Mouse (Mus musculus) intestine, postnatal 0 days (tissue): ENCODE measurements around the gene Dph2. TPM values are rescaled to one million over a fixed set of nuclear protein-coding genes. Genes with fewer than 3 reads are reported as not detected.

Experiments used
- ATAC-seq: fragments of 200-750 bp; cut with Nextera tagmentation; 2 replicates; pipeline ENCODE4 v1.8.0; 2017; ENCODE audit warnings: mild to moderate bottlenecking, moderate TSS enrichment, moderate library complexity
- H3K27ac ChIP-seq: fragments of 300-500 bp; sonication (generic); 2 replicates; pipeline ENCODE4 v1.5.1; 2014; ENCODE audit warnings: mild to moderate bottlenecking, low read depth, low read length, moderate library complexity
- H3K27me3 ChIP-seq: fragments of 300-500 bp; sonication (generic); replicated peaks from 2 replicates; pipeline ENCODE4 v1.6.1; 2014; ENCODE audit warnings: low read length, mixed read lengths; ENCODE audit not compliant: control insufficient read depth, insufficient read depth
- H3K36me3 ChIP-seq: fragments of 300-500 bp; sonication (generic); 2 replicates; pipeline ENCODE4 v1.6.1; 2014; ENCODE audit warnings: mild to moderate bottlenecking, moderate library complexity; ENCODE audit not compliant: control insufficient read depth, insufficient read depth
- H3K4me1 ChIP-seq: fragments of 300-500 bp; sonication (generic); replicated peaks from 2 replicates; pipeline ENCODE4 v1.6.1; 2014; ENCODE audit warnings: antibody characterized with exemption, low read length, mixed read lengths; ENCODE audit not compliant: control insufficient read depth, insufficient read depth
- H3K4me2 ChIP-seq: fragments of 300-500 bp; sonication (generic); replicated peaks from 2 replicates; pipeline ENCODE4 v1.6.1; 2014; ENCODE audit warnings: low read depth, mild to moderate bottlenecking, moderate library complexity
- H3K4me3 ChIP-seq: fragments of 300-500 bp; sonication (generic); 2 replicates; pipeline ENCODE4 v1.5.1; 2014; ENCODE audit warnings: low read depth, low read length
- H3K9ac ChIP-seq: fragments of 300-500 bp; sonication (generic); 2 replicates; pipeline ENCODE4 v1.6.1; 2014; ENCODE audit warnings: mild to moderate bottlenecking, low read depth, low read length
- H3K9me3 ChIP-seq: fragments of 300-500 bp; sonication (generic); 2 replicates; pipeline ENCODE4 v1.6.1; 2016; ENCODE audit warnings: mixed run types; ENCODE audit not compliant: control insufficient read depth
- CTCF ChIP-seq: sonication (generic); IDR thresholded peaks from 2 replicates; pipeline ENCODE4 v1.5.1; 2016; ENCODE audit warnings: low read depth, mild to moderate bottlenecking, control low read depth, antibody characterized with exemption, moderate library complexity
- WGBS: fragments of 180-500 bp; shearing (Covaris S2); extraction: QIAGEN DNeasy Blood & Tissue Kit; methylation state at CpG from one replicate; pipeline ENCODE4 v1.1.7; 2014; 5-methylcytosine and 5-hydroxymethylcytosine counted together
- polyA plus RNA-seq: library from polyadenylated mRNA; unstranded; fragments of >200 nt; fragmentation: Nextera tagmentation; extraction: Ambion mirVana; gene quantifications from 2 replicates; pipeline ENCODE4 v1.2.1, GENCODE M21; 2015

The Dph2 gene
- polyA plus RNA-seq, 1 experiment from 2014 or later, result 5.5 TPM

- peaks cover 7% of the 10 kb centered on the region; the same call in 1 of the 2 replicates for H3K36me3 ChIP-seq
- ATAC-seq, result no peak
- no peak for TF ChIP-seq CTCF
- H3K9ac ChIP-seq, result no peak overlapping the region
- H3K4me3 ChIP-seq, result no peak overlapping the region
- WGBS, result 87% methylated on average over 10 of the region's 10 CpGs
- H3K27me3 ChIP-seq, result no peaks in the 10 kb centered on the region
- no peak overlapping the region for H3K27ac ChIP-seq
- H3K9me3 ChIP-seq, result no peaks in the 10 kb centered on the region
- no peak overlapping the region for H3K4me2 ChIP-seq
- no peaks in the 10 kb centered on the region for H3K4me1 ChIP-seq
Measured at GRCm38 (mm10) chr4:117852152-117852868, 39.5 kb downstream of the Dph2 start.

GRCm38 (mm10) chr4:117850871-117851270 is 41.0 kb downstream of the Dph2 start:
- H3K4me3 ChIP-seq, result no peak overlapping the region

GRCm38 (mm10) chr4:117850176-117850575 is 41.7 kb downstream of the Dph2 start:
- no peak for ATAC-seq
- H3K27me3 ChIP-seq, result no peaks in the 10 kb centered on the region
- TF ChIP-seq CTCF, result no peak
- H3K9me3 ChIP-seq, result no peaks in the 10 kb centered on the region
- no peak overlapping the region for H3K4me2 ChIP-seq
- H3K36me3 ChIP-seq, result no peaks in the 10 kb centered on the region; the same call in 1 of the 2 replicates
- no peak overlapping the region for H3K27ac ChIP-seq
- H3K9ac ChIP-seq, result no peak overlapping the region
- 90% methylated on average over 7 of the region's 7 CpGs for WGBS
- H3K4me3 ChIP-seq, result no peak overlapping the region
- no peaks in the 10 kb centered on the region for H3K4me1 ChIP-seq

More at GRCm38 (mm10) chr4:117850871-117851270, 41.0 kb downstream of the Dph2 start:
- Histone ChIP-seq H3K4me1 (no peaks in the 10 kb centered on the region), H3K9me3 (no peaks in the 10 kb centered on the region), H3K4me2 (no peak overlapping the region), H3K9ac (no peak overlapping the region), H3K27me3 (no peaks in the 10 kb centered on the region), H3K27ac (no peak overlapping the region), H3K36me3 (no peaks in the 10 kb centered on the region; the same call in 1 of the 2 replicates)
- WGBS, result 79% methylated on average over 7 of the region's 7 CpGs
- ATAC-seq, result no peak
- no peak for TF ChIP-seq CTCF

GRCm38 (mm10) chr4:117849506-117849905 is 42.3 kb downstream of the Dph2 start:
- H3K9me3 ChIP-seq, result no peaks in the 10 kb centered on the region
- TF ChIP-seq CTCF, result no peak
- no peak overlapping the region for H3K9ac ChIP-seq
- no peaks in the 10 kb centered on the region for H3K4me1 ChIP-seq
- H3K36me3 ChIP-seq, result no peaks in the 10 kb centered on the region; the same call in 1 of the 2 replicates
- 88% methylated on average over 5 of the region's 5 CpGs for WGBS
- no peak for ATAC-seq
- H3K4me3 ChIP-seq, result no peak overlapping the region
- H3K27me3 ChIP-seq, result no peaks in the 10 kb centered on the region
- H3K4me2 ChIP-seq, result no peak overlapping the region
- no peak overlapping the region for H3K27ac ChIP-seq

- Histone ChIP-seq H3K9ac (no peak overlapping the region), H3K9me3 (no peaks in the 10 kb centered on the region), H3K27ac (no peak overlapping the region), H3K4me2 (no peak overlapping the region), H3K4me1 (no peaks in the 10 kb centered on the region), H3K27me3 (no peaks in the 10 kb centered on the region), H3K4me3 (no peak overlapping the region), H3K36me3 (no peaks in the 10 kb centered on the region; the same call in 1 of the 2 replicates)
- TF ChIP-seq CTCF, result no peak
- no peak for ATAC-seq
- 71% methylated on average over 17 of the region's 17 CpGs for WGBS
Measured at GRCm38 (mm10) chr4:117849063-117849462, 42.8 kb downstream of the Dph2 start.

- ATAC-seq, result no peak
- Histone ChIP-seq H3K27ac (no peak overlapping the region), H3K36me3 (no peaks in the 10 kb centered on the region; the same call in 1 of the 2 replicates), H3K9me3 (no peaks in the 10 kb centered on the region), H3K4me2 (no peak overlapping the region), H3K4me1 (no peaks in the 10 kb centered on the region), H3K9ac (no peak overlapping the region), H3K4me3 (no peak overlapping the region), H3K27me3 (no peaks in the 10 kb centered on the region)
- WGBS, result 66% methylated on average over 2 of the region's 2 CpGs
- no peak for TF ChIP-seq CTCF
Measured at GRCm38 (mm10) chr4:117847011-117847410, 44.8 kb downstream of the Dph2 start.
